Comparison of ENCODE assay signal across 25 mouse cellular contexts in genomic region chr19:21626271-21626988, GRCm38 (mm10).
"Had no signal": no experiment of that assay in that cellular context is flagged by ENCODE, and none has a peak within 500 bp of the region (broad histone marks: within the 10 kb centered on the region; RNA-seq: fewer than 3 reads in every experiment).

No protein-coding gene starts in this region.

- H3K9me3 ChIP-seq: heart, embryonic 13.5 days; heart, embryonic 15.5 days; hindbrain, embryonic 10.5 days; hindbrain, embryonic 12.5 days; intestine, embryonic 15.5 days; limb, embryonic 10.5 days; limb, embryonic 12.5 days; liver, embryonic 13.5 days; liver, embryonic 15.5 days had no signal

- H3K4me3 ChIP-seq: gastrocnemius, adult 2 months; heart, adult 2 months; heart, embryonic 13.5 days; heart, embryonic 15.5 days; hindbrain, embryonic 10.5 days; hindbrain, embryonic 12.5 days; intestine, embryonic 15.5 days; left cerebral cortex, adult 2 months; limb, embryonic 10.5 days; limb, embryonic 12.5 days; liver, embryonic 13.5 days; liver, embryonic 15.5 days had no signal

- H3K27me3 ChIP-seq: heart, embryonic 13.5 days; heart, embryonic 15.5 days; hindbrain, embryonic 12.5 days; intestine, embryonic 15.5 days; limb, embryonic 12.5 days; liver, embryonic 13.5 days; liver, embryonic 15.5 days had no signal

- H3K27ac ChIP-seq: gastrocnemius, adult 2 months; heart, adult 2 months; heart, embryonic 13.5 days; heart, embryonic 15.5 days; hindbrain, embryonic 10.5 days; hindbrain, embryonic 12.5 days; hindbrain, embryonic 14.5 days; intestine, embryonic 15.5 days; left cerebral cortex, adult 2 months; limb, embryonic 10.5 days; limb, embryonic 12.5 days; liver, embryonic 13.5 days; liver, embryonic 15.5 days had no signal

- H3K9ac ChIP-seq: heart, embryonic 13.5 days; heart, embryonic 15.5 days; hindbrain, embryonic 12.5 days; hindbrain, embryonic 14.5 days; intestine, embryonic 15.5 days; limb, embryonic 12.5 days; liver, embryonic 13.5 days; liver, embryonic 15.5 days had no signal

- H3K4me1 ChIP-seq: intestine, embryonic 15.5 days had no signal

- H3K36me3 ChIP-seq: heart, embryonic 13.5 days; heart, embryonic 15.5 days; hindbrain, embryonic 10.5 days; hindbrain, embryonic 12.5 days; intestine, embryonic 15.5 days; limb, embryonic 10.5 days; limb, embryonic 12.5 days; liver, embryonic 13.5 days; liver, embryonic 15.5 days had no signal

- H3K4me2 ChIP-seq: heart, embryonic 11.5 days; heart, embryonic 13.5 days; heart, embryonic 15.5 days; hindbrain, embryonic 12.5 days; hindbrain, embryonic 14.5 days; intestine, embryonic 15.5 days; limb, embryonic 12.5 days; liver, embryonic 13.5 days; liver, embryonic 15.5 days had no signal

- ATAC-seq: hindbrain, embryonic 16.5 days; inflammation-experienced regulatory T-cells, adult 6 months; intestine, embryonic 15.5 days; intestine, postnatal 0 days had no signal

- DNase-seq: gastrocnemius, adult 2 months; gastrocnemius, postnatal 10 days; gastrocnemius, postnatal 25 days; heart, adult 2 months; heart, postnatal 4 days; kidney, adult 18-20 months; kidney, adult 8-10 months; kidney, postnatal 10 days; kidney, postnatal 25 days; kidney, postnatal 4 days; liver, embryonic 13.5 days had no signal
